Mouse (Mus musculus): ENCODE measurements around the gene Ip6k3. TPM values are rescaled to one million over a fixed set of nuclear protein-coding genes. Genes with fewer than 3 reads are reported as not detected.

Gene Ip6k3
- total and polyA plus RNA-seq, 2 experiments, result not detected

DNA sequence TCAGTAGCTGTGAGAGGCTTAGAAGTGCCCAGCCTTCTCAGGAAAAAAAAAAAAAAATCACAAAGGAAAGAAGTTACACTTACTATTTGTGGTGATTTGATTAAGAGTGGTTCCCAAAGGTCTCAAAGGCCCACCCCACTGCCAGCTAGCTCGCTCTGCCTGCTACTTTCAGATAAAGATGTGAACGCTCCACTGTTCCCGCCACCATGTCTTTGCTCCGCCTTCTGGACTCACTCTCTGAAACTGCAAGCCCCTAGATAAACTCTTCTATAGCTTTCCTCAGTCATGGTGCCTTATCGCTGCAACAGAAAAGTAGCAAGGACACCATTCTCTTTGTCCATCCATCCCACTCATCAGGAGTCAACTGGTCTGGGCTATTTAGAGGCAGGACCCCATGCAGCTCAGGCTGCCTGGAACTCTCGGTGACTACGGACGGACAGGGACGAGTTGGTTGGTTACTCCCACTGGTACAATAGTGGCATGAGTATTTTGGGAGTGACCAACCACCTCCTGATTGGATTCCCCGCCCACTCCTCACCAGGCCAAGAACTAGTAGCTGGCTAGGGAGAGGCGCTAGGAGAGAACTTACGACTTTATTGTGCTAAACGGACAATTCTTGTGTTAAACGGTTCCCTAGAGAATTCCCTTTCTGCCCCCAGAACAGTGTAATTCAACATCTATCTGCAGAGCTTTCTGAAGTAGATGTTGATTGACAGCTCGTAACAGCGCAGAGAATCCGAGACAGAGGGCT lies 11.0 kb upstream of the Ip6k3 start:
- 96% methylated on average over 17 of the region's 17 CpGs for WGBS
- no peak overlapping the region for H3K27ac ChIP-seq (replicated peaks; ENCODE audit: insufficient read depth, low read depth, low read length)

DNA sequence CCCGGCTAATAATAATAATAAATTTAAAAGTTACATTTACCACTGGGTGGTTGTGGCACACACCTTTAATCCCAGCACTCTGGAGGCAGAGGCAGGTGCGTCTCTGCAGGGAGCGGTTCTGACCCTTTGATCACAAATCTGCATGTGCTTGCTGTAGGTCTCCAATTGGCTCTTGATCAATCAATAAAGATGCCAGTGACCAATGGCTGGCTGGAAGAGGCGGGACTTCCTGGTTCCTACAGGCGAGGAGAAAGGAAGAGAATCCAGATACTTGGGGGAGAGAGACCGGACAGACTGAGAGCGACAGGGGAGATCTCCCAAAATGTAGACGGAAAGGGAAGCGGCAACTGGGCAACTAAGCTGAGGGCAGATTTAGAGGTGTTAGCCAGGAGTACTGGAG lies 10.4 kb upstream of the Ip6k3 start:
- Histone ChIP-seq H3K27me3 (ENCODE audit: control insufficient read depth, insufficient read depth, low read length) (no peaks in the 10 kb centered on the region), H3K9ac (ENCODE audit: low read depth, low read length) (no peak overlapping the region), H3K27ac (replicated peaks; ENCODE audit: insufficient read depth, low read depth, low read length) (no peak overlapping the region), H3K79me2 (ENCODE audit: control insufficient read depth, insufficient read depth, low read length) (no peaks in the 10 kb centered on the region), H3K36me3 (ENCODE audit: control insufficient read depth, insufficient read depth, low read length) (no peaks in the 10 kb centered on the region), H3K4me3 (ENCODE audit: insufficient read depth, low read depth, low read length) (no peak overlapping the region), H3K4me1 (ENCODE audit: control insufficient read depth, insufficient read depth, low read length) (no peaks in the 10 kb centered on the region)
- TF ChIP-seq CTCF (IDR thresholded peaks at IDR 0.05; ENCODE audit: low read depth, low read length) (no peak), POLR2A (IDR thresholded peaks at IDR 0.05; ENCODE audit: extremely low read depth, insufficient read depth, low read length) (no peak)
- 78% methylated on average over 9 of the region's 9 CpGs for WGBS
- no peak for DNase-seq (ENCODE audit: extremely low read depth, low read depth, low spot score)

More for the DNA sequence above, 11.0 kb upstream of the Ip6k3 start:
- H3K4me3 ChIP-seq (ENCODE audit: insufficient read depth, low read depth, low read length), result no peak overlapping the region
- no peaks in the 10 kb centered on the region for H3K79me2 ChIP-seq (ENCODE audit: control insufficient read depth, insufficient read depth, low read length)
- TF ChIP-seq POLR2A (IDR thresholded peaks at IDR 0.05; ENCODE audit: extremely low read depth, insufficient read depth, low read length), result no peak
- TF ChIP-seq CTCF (IDR thresholded peaks at IDR 0.05; ENCODE audit: low read depth, low read length), result no peak
- no peak overlapping the region for H3K9ac ChIP-seq (ENCODE audit: low read depth, low read length)
- H3K4me1 ChIP-seq (ENCODE audit: control insufficient read depth, insufficient read depth, low read length), result no peaks in the 10 kb centered on the region
- H3K27me3 ChIP-seq (ENCODE audit: control insufficient read depth, insufficient read depth, low read length), result no peaks in the 10 kb centered on the region
- no peaks in the 10 kb centered on the region for H3K36me3 ChIP-seq (ENCODE audit: control insufficient read depth, insufficient read depth, low read length)
- no peak for DNase-seq (ENCODE audit: extremely low read depth, low read depth, low spot score)

- WGBS, result 92% methylated on average over 4 of the region's 4 CpGs
- no peak overlapping the region for H3K4me3 ChIP-seq (ENCODE audit: insufficient read depth, low read depth, low read length)
- no peak for DNase-seq (ENCODE audit: extremely low read depth, low read depth, low spot score)
- no peaks in the 10 kb centered on the region for H3K36me3 ChIP-seq (ENCODE audit: control insufficient read depth, insufficient read depth, low read length)
- H3K9ac ChIP-seq (ENCODE audit: low read depth, low read length), result no peak overlapping the region
- no peaks in the 10 kb centered on the region for H3K27me3 ChIP-seq (ENCODE audit: control insufficient read depth, insufficient read depth, low read length)
- H3K79me2 ChIP-seq (ENCODE audit: control insufficient read depth, insufficient read depth, low read length), result no peaks in the 10 kb centered on the region
- no peaks in the 10 kb centered on the region for H3K4me1 ChIP-seq (ENCODE audit: control insufficient read depth, insufficient read depth, low read length)
- TF ChIP-seq POLR2A (IDR thresholded peaks at IDR 0.05; ENCODE audit: extremely low read depth, insufficient read depth, low read length), result no peak
- no peak for TF ChIP-seq CTCF (IDR thresholded peaks at IDR 0.05; ENCODE audit: low read depth, low read length)
- H3K27ac ChIP-seq (replicated peaks; ENCODE audit: insufficient read depth, low read depth, low read length), result no peak overlapping the region
Observed at GRCm38 (mm10) chr17:27176754-27177153, 9.2 kb upstream of the Ip6k3 start.

DNA sequence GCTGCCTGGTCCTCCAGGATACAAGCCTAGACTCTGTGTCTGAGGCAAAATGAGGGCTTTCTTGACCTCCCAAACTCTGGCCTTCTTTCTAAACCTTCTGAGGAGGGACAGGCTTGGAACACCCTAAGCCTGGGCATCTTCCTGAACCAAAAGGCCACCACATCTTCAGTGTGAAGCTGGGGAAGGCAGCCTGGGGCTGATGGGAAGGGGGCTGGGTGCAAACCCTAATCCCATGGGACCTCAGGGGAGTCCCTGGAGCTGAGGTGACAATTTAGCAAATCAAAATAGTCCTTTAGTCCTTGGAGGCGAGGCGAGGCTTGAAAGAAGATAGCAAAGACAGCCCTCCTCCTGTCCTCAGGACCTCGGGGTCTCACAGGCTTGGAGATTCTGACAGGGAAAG lies 8.7 kb upstream of the Ip6k3 start:
- H3K9ac ChIP-seq (ENCODE audit: low read depth, low read length), result no peak overlapping the region
- no peaks in the 10 kb centered on the region for H3K27me3 ChIP-seq (ENCODE audit: control insufficient read depth, insufficient read depth, low read length)
- no peak for TF ChIP-seq POLR2A (IDR thresholded peaks at IDR 0.05; ENCODE audit: extremely low read depth, insufficient read depth, low read length)
- TF ChIP-seq CTCF (IDR thresholded peaks at IDR 0.05; ENCODE audit: low read depth, low read length), result no peak
- no peaks in the 10 kb centered on the region for H3K79me2 ChIP-seq (ENCODE audit: control insufficient read depth, insufficient read depth, low read length)
- no peak overlapping the region for H3K27ac ChIP-seq (replicated peaks; ENCODE audit: insufficient read depth, low read depth, low read length)
- no peaks in the 10 kb centered on the region for H3K4me1 ChIP-seq (ENCODE audit: control insufficient read depth, insufficient read depth, low read length)
- DNase-seq (ENCODE audit: extremely low read depth, low read depth, low spot score), result no peak
- no peak overlapping the region for H3K4me3 ChIP-seq (ENCODE audit: insufficient read depth, low read depth, low read length)
- H3K36me3 ChIP-seq (ENCODE audit: control insufficient read depth, insufficient read depth, low read length), result no peaks in the 10 kb centered on the region
- WGBS, result 81% methylated on average over 3 of the region's 3 CpGs

- WGBS, result 57% methylated on average over 14 of the region's 14 CpGs
- TF ChIP-seq CTCF (IDR thresholded peaks at IDR 0.05; ENCODE audit: low read depth, low read length) (no peak), POLR2A (IDR thresholded peaks at IDR 0.05; ENCODE audit: extremely low read depth, insufficient read depth, low read length) (no peak)
- H3K79me2 ChIP-seq (ENCODE audit: control insufficient read depth, insufficient read depth, low read length), result no peaks in the 10 kb centered on the region
Observed at GRCm38 (mm10) chr17:27175196-27175874, 7.7 kb upstream of the Ip6k3 start.

GRCm38 (mm10) chr17:27173715-27174114 lies 6.1 kb upstream of the Ip6k3 start:
- WGBS, result 64% methylated on average over 3 of the region's 3 CpGs
- Histone ChIP-seq H3K36me3 (ENCODE audit: control insufficient read depth, insufficient read depth, low read length) (no peaks in the 10 kb centered on the region), H3K9ac (ENCODE audit: low read depth, low read length) (no peak overlapping the region), H3K27ac (replicated peaks; ENCODE audit: insufficient read depth, low read depth, low read length) (no peak overlapping the region), H3K79me2 (ENCODE audit: control insufficient read depth, insufficient read depth, low read length) (no peaks in the 10 kb centered on the region), H3K4me3 (ENCODE audit: insufficient read depth, low read depth, low read length) (no peak overlapping the region), H3K4me1 (ENCODE audit: control insufficient read depth, insufficient read depth, low read length) (no peaks in the 10 kb centered on the region), H3K27me3 (ENCODE audit: control insufficient read depth, insufficient read depth, low read length) (no peaks in the 10 kb centered on the region)
- no peak for TF ChIP-seq POLR2A (IDR thresholded peaks at IDR 0.05; ENCODE audit: extremely low read depth, insufficient read depth, low read length)
- no peak for TF ChIP-seq CTCF (IDR thresholded peaks at IDR 0.05; ENCODE audit: low read depth, low read length)
- DNase-seq (ENCODE audit: extremely low read depth, low read depth, low spot score), result no peak

More at GRCm38 (mm10) chr17:27175196-27175874, 7.7 kb upstream of the Ip6k3 start:
- DNase-seq (ENCODE audit: extremely low read depth, low read depth, low spot score), result no peak
- no peak overlapping the region for H3K9ac ChIP-seq (ENCODE audit: low read depth, low read length)
- no peak overlapping the region for H3K27ac ChIP-seq (replicated peaks; ENCODE audit: insufficient read depth, low read depth, low read length)
- H3K4me1 ChIP-seq (ENCODE audit: control insufficient read depth, insufficient read depth, low read length), result no peaks in the 10 kb centered on the region
- H3K4me3 ChIP-seq (ENCODE audit: insufficient read depth, low read depth, low read length), result no peak overlapping the region
- H3K36me3 ChIP-seq (ENCODE audit: control insufficient read depth, insufficient read depth, low read length), result no peaks in the 10 kb centered on the region
- no peaks in the 10 kb centered on the region for H3K27me3 ChIP-seq (ENCODE audit: control insufficient read depth, insufficient read depth, low read length)
